Mouse (Mus musculus): ENCODE measurements around the gene Nrxn2. TPM values are rescaled to one million over a fixed set of nuclear protein-coding genes. Genes with fewer than 3 reads are reported as not detected.

Nrxn2 gene
- polyA plus RNA-seq, 1 experiment: 2.9 TPM

GRCm38 (mm10) chr19:6545481-6545880, 127.0 kb downstream of the Nrxn2 start:
- 88% methylated on average over 5 of the region's 5 CpGs for WGBS
- H3K36me3 ChIP-seq (ENCODE audit: control insufficient read depth, insufficient read depth, low read length): no peaks in the 10 kb centered on the region
- no peak for TF ChIP-seq CTCF (IDR thresholded peaks at IDR 0.05; ENCODE audit: extremely low read depth, insufficient read length, insufficient replicate concordance, low read depth, low read length)
- TF ChIP-seq POLR2A (IDR thresholded peaks at IDR 0.05; ENCODE audit: low read depth, low read length): no peak
- H3K4me3 ChIP-seq (ENCODE audit: low read depth, low read length): no peak overlapping the region
- H3K27me3 ChIP-seq (ENCODE audit: control insufficient read depth, insufficient read depth, low read length): no peaks in the 10 kb centered on the region
- H3K27ac ChIP-seq (ENCODE audit: insufficient read depth, low read depth, low read length): no peak overlapping the region
- H3K4me1 ChIP-seq (ENCODE audit: control insufficient read depth, insufficient read depth, insufficient read length, low read length): no peaks in the 10 kb centered on the region

GRCm38 (mm10) chr19:6546096-6546495, 127.6 kb downstream of the Nrxn2 start:
- H3K27ac ChIP-seq (ENCODE audit: insufficient read depth, low read depth, low read length): no peak overlapping the region
- H3K36me3 ChIP-seq (ENCODE audit: control insufficient read depth, insufficient read depth, low read length): no peaks in the 10 kb centered on the region
- H3K4me3 ChIP-seq (ENCODE audit: low read depth, low read length): no peak overlapping the region
- WGBS: 39% methylated on average over 1 of the region's 1 CpGs
- no peaks in the 10 kb centered on the region for H3K27me3 ChIP-seq (ENCODE audit: control insufficient read depth, insufficient read depth, low read length)
- no peaks in the 10 kb centered on the region for H3K4me1 ChIP-seq (ENCODE audit: control insufficient read depth, insufficient read depth, insufficient read length, low read length)
- no peak for TF ChIP-seq POLR2A (IDR thresholded peaks at IDR 0.05; ENCODE audit: low read depth, low read length)
- TF ChIP-seq CTCF (IDR thresholded peaks at IDR 0.05; ENCODE audit: extremely low read depth, insufficient read length, insufficient replicate concordance, low read depth, low read length): no peak

DNA sequence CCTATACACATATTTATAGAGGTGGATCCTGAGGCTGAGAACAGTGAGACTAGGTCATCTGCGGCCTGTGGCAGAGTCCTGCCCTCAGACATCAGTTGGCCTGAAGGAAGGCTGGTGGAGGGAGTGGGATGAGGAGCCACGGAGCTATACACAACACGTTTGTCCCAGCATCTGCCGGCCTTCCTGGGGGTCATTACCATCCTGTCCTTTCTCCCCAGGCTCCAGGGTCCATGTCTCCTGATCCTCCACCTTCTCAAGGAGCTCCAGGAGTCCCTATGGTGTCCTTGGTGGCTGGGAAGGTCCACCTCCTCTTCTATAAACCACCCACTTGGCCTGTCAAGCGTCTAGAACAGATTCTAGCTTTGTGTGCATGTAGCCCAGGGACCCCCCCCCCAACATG, 129.3 kb downstream of the Nrxn2 start:
- no peaks in the 10 kb centered on the region for H3K4me1 ChIP-seq (ENCODE audit: control insufficient read depth, insufficient read depth, insufficient read length, low read length)
- WGBS: 74% methylated on average over 5 of the region's 5 CpGs
- no peak overlapping the region for H3K4me3 ChIP-seq (ENCODE audit: low read depth, low read length)
- TF ChIP-seq POLR2A (IDR thresholded peaks at IDR 0.05; ENCODE audit: low read depth, low read length) (no peak), CTCF (IDR thresholded peaks at IDR 0.05; ENCODE audit: extremely low read depth, insufficient read length, insufficient replicate concordance, low read depth, low read length) (no peak)
- no peaks in the 10 kb centered on the region for H3K27me3 ChIP-seq (ENCODE audit: control insufficient read depth, insufficient read depth, low read length)
- H3K27ac ChIP-seq (ENCODE audit: insufficient read depth, low read depth, low read length): no peak overlapping the region
- H3K36me3 ChIP-seq (ENCODE audit: control insufficient read depth, insufficient read depth, low read length): no peaks in the 10 kb centered on the region

DNA sequence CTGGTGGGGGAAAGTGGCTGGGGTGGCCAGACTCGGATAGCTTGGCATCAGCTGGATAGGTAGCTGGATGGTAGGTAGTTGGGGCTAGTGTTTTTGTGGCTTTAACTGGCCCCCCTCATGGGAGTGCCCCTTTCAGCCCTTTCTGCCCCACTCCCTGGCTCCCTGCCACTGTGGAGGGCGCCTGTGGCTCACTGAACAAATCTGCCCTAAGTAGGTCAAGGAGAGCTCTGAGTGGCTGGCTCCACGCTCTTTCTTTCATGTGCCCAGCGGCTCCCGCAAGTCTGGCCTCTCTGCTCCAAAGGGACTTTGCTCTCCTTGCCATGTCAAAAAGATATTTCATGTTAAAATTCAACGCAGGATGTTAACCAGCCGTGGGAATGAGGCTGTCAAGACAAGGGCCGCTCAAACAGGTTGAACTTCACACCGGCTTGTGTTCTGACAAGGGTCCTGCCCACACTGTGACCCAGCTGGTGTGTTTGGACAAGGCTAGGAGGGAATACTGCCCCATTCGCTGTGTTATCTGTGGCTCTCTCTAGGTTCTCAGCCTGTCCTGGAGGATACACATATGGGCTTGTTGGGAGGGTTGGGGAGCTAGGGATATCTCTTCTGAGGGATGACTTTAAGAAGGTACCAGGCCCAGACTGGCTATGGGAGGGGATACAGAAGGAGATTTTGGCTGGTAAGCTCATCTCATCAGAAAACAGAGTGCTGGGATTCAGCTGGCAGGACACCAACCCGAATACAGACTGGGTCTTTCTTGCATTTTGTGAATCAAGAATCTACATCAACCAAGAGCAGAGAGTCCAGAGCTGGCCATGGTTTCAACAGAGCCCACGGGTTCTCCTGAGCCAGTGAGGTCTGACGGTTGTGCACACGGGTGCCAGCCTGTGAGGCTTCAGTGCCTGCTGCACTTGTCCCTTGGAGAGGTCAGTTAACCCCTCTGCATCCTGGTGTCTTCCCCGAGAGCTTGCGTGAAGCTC, 130.2 kb downstream of the Nrxn2 start:
- no peak overlapping the region for H3K4me3 ChIP-seq (ENCODE audit: low read depth, low read length)
- no peaks in the 10 kb centered on the region for H3K4me1 ChIP-seq (ENCODE audit: control insufficient read depth, insufficient read depth, insufficient read length, low read length)
- TF ChIP-seq POLR2A (IDR thresholded peaks at IDR 0.05; ENCODE audit: low read depth, low read length): no peak
- no peak for TF ChIP-seq CTCF (IDR thresholded peaks at IDR 0.05; ENCODE audit: extremely low read depth, insufficient read length, insufficient replicate concordance, low read depth, low read length)
- H3K36me3 ChIP-seq (ENCODE audit: control insufficient read depth, insufficient read depth, low read length): no peaks in the 10 kb centered on the region
- WGBS: 44% methylated on average over 16 of the region's 16 CpGs
- no peaks in the 10 kb centered on the region for H3K27me3 ChIP-seq (ENCODE audit: control insufficient read depth, insufficient read depth, low read length)
- H3K27ac ChIP-seq (ENCODE audit: insufficient read depth, low read depth, low read length): no peak overlapping the region

DNA sequence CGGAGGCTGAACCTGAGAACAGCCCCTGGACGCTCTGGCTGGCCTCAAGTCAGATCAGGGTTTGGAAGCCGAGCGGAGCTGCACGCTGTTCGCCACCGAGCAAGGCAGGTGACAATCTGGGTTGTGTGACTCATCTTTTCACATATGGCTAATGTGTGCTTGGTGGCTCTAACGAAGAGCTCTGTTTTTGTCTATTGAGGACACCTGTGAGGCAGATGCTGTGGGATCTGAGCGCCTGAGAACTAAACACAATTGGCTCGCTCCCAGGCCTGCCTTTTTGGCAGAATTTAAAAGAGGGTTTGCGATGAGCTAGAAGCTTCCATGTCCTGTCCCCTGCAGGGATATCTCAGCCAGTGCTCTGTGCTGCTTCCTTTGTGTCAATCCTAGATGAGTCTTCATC, 131.0 kb downstream of the Nrxn2 start:
- H3K36me3 ChIP-seq (ENCODE audit: control insufficient read depth, insufficient read depth, low read length): no peaks in the 10 kb centered on the region
- TF ChIP-seq CTCF (IDR thresholded peaks at IDR 0.05; ENCODE audit: extremely low read depth, insufficient read length, insufficient replicate concordance, low read depth, low read length) (no peak), POLR2A (IDR thresholded peaks at IDR 0.05; ENCODE audit: low read depth, low read length) (no peak)
- H3K4me1 ChIP-seq (ENCODE audit: control insufficient read depth, insufficient read depth, insufficient read length, low read length): no peaks in the 10 kb centered on the region
- no peaks in the 10 kb centered on the region for H3K27me3 ChIP-seq (ENCODE audit: control insufficient read depth, insufficient read depth, low read length)
- WGBS: 84% methylated on average over 11 of the region's 11 CpGs
- no peak overlapping the region for H3K4me3 ChIP-seq (ENCODE audit: low read depth, low read length)
- H3K27ac ChIP-seq (ENCODE audit: insufficient read depth, low read depth, low read length): no peak overlapping the region

- H3K36me3 ChIP-seq (ENCODE audit: control insufficient read depth, insufficient read depth, low read length): no peaks in the 10 kb centered on the region
- 55% methylated on average over 4 of the region's 4 CpGs for WGBS
- H3K27ac ChIP-seq (ENCODE audit: insufficient read depth, low read depth, low read length): no peak overlapping the region
- H3K4me1 ChIP-seq (ENCODE audit: control insufficient read depth, insufficient read depth, insufficient read length, low read length): no peaks in the 10 kb centered on the region
- no peak for TF ChIP-seq CTCF (IDR thresholded peaks at IDR 0.05; ENCODE audit: extremely low read depth, insufficient read length, insufficient replicate concordance, low read depth, low read length)
- no peak for TF ChIP-seq POLR2A (IDR thresholded peaks at IDR 0.05; ENCODE audit: low read depth, low read length)
- no peak overlapping the region for H3K4me3 ChIP-seq (ENCODE audit: low read depth, low read length)
- H3K27me3 ChIP-seq (ENCODE audit: control insufficient read depth, insufficient read depth, low read length): no peaks in the 10 kb centered on the region
These were observed 132.7 kb downstream of the Nrxn2 start for GRCm38 (mm10) chr19:6551215-6551614.

DNA sequence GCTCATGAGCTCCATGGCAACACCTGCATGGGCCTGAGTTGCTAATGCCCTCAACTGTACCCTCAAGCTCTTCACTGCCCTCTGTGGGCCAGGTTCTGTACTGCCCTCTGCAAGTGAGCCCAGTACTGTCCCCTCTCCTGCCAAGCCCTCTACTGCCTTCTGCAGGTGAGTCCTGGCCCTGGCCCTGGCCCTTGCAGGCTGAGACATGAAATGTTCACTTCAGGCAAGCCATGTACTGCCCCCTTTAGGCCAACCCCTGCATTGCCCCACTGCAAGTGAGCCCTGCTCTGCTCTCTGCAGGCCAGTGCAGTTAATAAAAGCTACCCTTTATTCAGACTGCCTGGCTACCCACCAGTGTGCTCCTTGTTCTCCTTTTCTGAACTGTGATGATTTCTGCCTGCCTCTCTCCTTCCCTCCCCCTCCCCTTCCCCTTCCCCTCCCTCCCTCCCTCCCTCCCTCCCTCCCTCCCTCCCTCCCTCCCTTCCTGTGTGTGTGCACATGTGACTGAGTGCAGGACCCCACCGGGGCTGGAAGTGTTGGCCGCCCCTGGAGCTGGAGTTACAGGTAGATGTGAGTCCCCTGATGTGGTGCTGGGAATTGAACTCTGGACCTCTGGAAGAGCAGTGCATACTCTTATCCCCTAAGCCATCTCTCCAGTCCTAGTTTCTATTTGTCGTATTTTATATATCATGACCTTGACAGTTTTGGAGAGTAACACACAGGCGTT, 133.9 kb downstream of the Nrxn2 start:
- 74% methylated on average over 4 of the region's 4 CpGs for WGBS
- Histone ChIP-seq H3K36me3 (ENCODE audit: control insufficient read depth, insufficient read depth, low read length) (no peaks in the 10 kb centered on the region), H3K27me3 (ENCODE audit: control insufficient read depth, insufficient read depth, low read length) (no peaks in the 10 kb centered on the region), H3K4me1 (ENCODE audit: control insufficient read depth, insufficient read depth, insufficient read length, low read length) (no peaks in the 10 kb centered on the region), H3K4me3 (ENCODE audit: low read depth, low read length) (no peak overlapping the region), H3K27ac (ENCODE audit: insufficient read depth, low read depth, low read length) (no peak overlapping the region)
- TF ChIP-seq CTCF (IDR thresholded peaks at IDR 0.05; ENCODE audit: extremely low read depth, insufficient read length, insufficient replicate concordance, low read depth, low read length): peak; percentile 62; the same call in 1 of the 2 replicates
- TF ChIP-seq POLR2A (IDR thresholded peaks at IDR 0.05; ENCODE audit: low read depth, low read length): no peak

Measured in small intestine, adult 2 months (tissue).